Mouse (Mus musculus): Measurements from ENCODE around the gene Klhl23.

DNA sequence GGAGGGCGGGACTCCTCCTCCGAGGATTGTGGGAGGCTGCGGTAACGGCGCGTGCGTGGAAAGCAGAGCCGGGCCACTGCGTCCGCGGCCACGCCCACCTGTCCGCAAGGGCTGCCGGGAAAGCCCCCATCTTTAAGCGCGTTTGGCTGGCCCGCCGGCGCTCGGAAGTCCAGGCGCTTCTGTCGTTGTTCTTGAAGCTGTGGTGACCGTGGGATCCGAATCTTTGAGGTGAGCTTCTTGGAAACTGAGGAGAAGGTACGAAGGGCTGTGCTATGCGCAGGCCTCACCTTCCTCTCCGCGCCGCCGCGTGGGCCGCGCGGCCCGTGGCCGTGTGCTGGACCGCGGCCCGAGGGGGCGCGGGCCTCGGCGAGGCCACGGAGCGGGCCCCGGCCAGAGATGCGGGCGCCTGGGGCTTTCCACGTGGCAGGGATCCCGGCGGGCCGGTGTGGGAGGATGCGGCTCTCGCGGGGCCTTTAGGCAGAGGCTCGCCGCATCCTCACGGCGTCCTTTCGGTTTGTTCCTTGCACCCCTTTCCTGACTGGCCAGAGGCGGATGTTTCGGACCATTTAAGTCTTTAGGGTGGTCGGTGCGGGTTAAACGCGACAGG is 39.8 kb downstream of the Klhl23 start, which contains the start of gene Ssb:
- TF ChIP-seq EP300 (IDR thresholded peaks at IDR 0.05; ENCODE audit: low read depth) (no peak), CTCF (IDR thresholded peaks at IDR 0.05; ENCODE audit: low read depth) (no peak)

Data from liver, postnatal 0 days (tissue).